Mouse (Mus musculus) heart, embryonic 16.5 days (tissue): ENCODE results near the gene Rara. TPM values are rescaled to one million over a fixed set of nuclear protein-coding genes. Genes with fewer than 3 reads are reported as not detected.

Experiments used
- ATAC-seq: fragments of 200-750 bp; cut with Nextera tagmentation; replicated peaks from 2 replicates; pipeline ENCODE4 v1.8.0; 2017; ENCODE audit warnings: moderate number of reproducible peaks; ENCODE audit not compliant: insufficient read depth, low FRiP score; ENCODE audit errors: extremely low read depth
- H3K27ac ChIP-seq: fragments of 300-500 bp; sonication (generic); 2 replicates; pipeline ENCODE4 v1.5.1; 2014; ENCODE audit warnings: mild to moderate bottlenecking, low read length, control low read depth, moderate library complexity
- H3K27me3 ChIP-seq: fragments of 300-500 bp; sonication (generic); 2 replicates; pipeline ENCODE4 v1.6.1; 2014; ENCODE audit warnings: low read length, mixed read lengths; ENCODE audit not compliant: control insufficient read depth, insufficient read depth
- H3K36me3 ChIP-seq: fragments of 300-500 bp; sonication (generic); 2 replicates; pipeline ENCODE4 v1.6.1; 2014; ENCODE audit not compliant: control insufficient read depth, insufficient read depth
- H3K4me1 ChIP-seq: fragments of 300-500 bp; sonication (generic); 2 replicates; pipeline ENCODE4 v1.6.1; 2014; ENCODE audit warnings: low read length, mixed read lengths; ENCODE audit not compliant: control insufficient read depth, insufficient read depth
- H3K4me2 ChIP-seq: fragments of 300-500 bp; sonication (generic); 2 replicates; pipeline ENCODE4 v1.6.1; 2014; ENCODE audit warnings: low read depth, mild to moderate bottlenecking, control low read depth, low read length
- H3K4me3 ChIP-seq: fragments of 300-500 bp; sonication (generic); 2 replicates; pipeline ENCODE4 v1.5.1; 2014; ENCODE audit warnings: mild to moderate bottlenecking, control low read depth, low read length
- H3K9ac ChIP-seq: fragments of 300-500 bp; sonication (generic); 2 replicates; pipeline ENCODE4 v1.6.1; 2014; ENCODE audit warnings: low read length, control low read depth
- H3K9me3 ChIP-seq: fragments of 300-500 bp; sonication (generic); replicated peaks from 2 replicates; pipeline ENCODE4 v1.6.1; 2016; ENCODE audit warnings: low read length; ENCODE audit not compliant: control insufficient read depth
- WGBS: fragments of 180-500 bp; shearing (Covaris S2); extraction: QIAGEN DNeasy Blood & Tissue Kit; methylation state at CpG from one replicate; pipeline ENCODE4 v1.1.7; 2014; 5-methylcytosine and 5-hydroxymethylcytosine counted together
- polyA plus RNA-seq: library from polyadenylated mRNA; unstranded; fragments of >200 nt; fragmentation: Nextera tagmentation; extraction: Ambion mirVana; gene quantifications from 2 replicates; pipeline ENCODE4 v1.2.1, GENCODE M21; 2015

Rara gene
- polyA plus RNA-seq, 1 experiment from 2014 or later, result 28.6 TPM

DNA sequence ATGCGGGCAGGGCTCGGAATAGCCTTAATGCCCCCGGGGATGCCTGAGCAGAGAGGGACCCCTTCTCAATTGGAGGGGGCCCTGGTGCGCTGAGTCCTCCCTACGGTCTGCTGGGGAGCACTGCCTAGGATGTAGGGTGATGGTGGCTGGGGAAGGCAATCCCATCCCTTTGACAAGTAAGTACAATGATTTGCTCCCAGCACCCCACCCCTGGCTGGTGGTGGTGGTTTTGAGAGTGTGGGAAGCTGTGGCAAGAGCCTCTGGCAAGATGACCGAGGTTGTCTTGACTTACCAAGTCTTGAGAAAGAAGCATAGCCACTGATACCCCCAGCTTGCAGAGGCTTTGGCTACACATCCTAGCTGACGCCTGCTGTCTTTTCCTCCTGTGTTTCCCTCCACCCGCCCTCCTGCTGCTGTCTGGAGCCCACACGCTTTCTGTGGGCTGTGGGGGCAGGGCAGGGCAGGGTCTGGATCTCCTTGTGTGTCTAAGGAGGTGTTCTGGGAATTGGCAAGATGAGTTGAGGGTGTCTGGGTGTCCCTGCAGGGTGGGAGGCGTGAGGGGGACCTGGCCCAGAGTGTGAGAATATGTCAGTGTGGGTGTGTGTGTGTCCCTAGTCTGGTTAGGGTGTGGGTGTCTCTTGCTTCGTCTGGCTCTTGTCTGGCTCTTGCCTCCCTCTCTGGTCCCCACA, 12.5 kb downstream of the Rara start:
- Histone ChIP-seq H3K4me3 (peak overlapping the region; percentile 92), H3K36me3 (0 out of 2 replicates have a peak, but pooled peaks cover 4% of the 10 kb centered on the region), H3K4me1 (peaks cover 86% of the 10 kb centered on the region), H3K9ac (peak overlapping the region; percentile 93), H3K27me3 (no peaks in the 10 kb centered on the region), H3K9me3 (no peaks in the 10 kb centered on the region), H3K4me2 (peak overlapping the region; percentile 96), H3K27ac (peak overlapping the region; percentile 100)
- ATAC-seq, result no peak
- WGBS, result 39% methylated on average over 11 of the region's 11 CpGs

- H3K9me3 ChIP-seq, result no peaks in the 10 kb centered on the region
- no peaks in the 10 kb centered on the region for H3K36me3 ChIP-seq
- peak overlapping the region; percentile 92 for H3K4me3 ChIP-seq
- peak overlapping the region; percentile 93 for H3K9ac ChIP-seq
- peaks cover 87% of the 10 kb centered on the region for H3K4me1 ChIP-seq
- H3K27me3 ChIP-seq, result no peaks in the 10 kb centered on the region
- H3K27ac ChIP-seq, result peak overlapping the region; percentile 100
- H3K4me2 ChIP-seq, result peak overlapping the region; percentile 96
- WGBS, result 12% methylated on average over 3 of the region's 3 CpGs
- no peak for ATAC-seq
Observed at GRCm38 (mm10) chr11:98940776-98941175, 13.2 kb downstream of the Rara start.

DNA sequence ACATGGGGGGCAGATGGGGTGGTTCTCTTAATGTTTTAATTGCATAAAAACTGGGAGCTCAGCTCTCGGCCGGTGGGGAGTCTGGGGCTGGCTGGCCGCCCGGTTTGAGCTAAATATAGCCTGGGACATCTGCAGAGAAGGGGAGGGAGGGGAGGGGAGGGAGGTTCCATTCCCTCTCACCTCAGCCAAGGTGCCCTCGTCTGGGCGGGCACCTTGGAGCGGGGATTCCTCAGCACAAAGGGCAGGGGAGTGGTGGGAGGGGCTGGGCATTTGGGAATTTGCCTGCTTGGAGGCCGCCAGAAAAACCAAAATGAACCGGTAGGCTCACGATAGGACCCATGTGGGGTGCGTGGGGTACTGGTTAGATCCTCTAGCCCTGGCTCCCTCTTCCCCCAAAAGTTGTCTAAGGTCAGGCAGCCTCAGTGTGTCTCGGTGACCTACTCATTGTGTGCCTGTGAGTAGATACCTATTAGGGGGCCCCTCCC, 13.8 kb downstream of the Rara start:
- peak; percentile 30; the same call in 1 of the 2 replicates for ATAC-seq
- Histone ChIP-seq H3K4me2 (peak overlapping the region; percentile 96), H3K9me3 (no peaks in the 10 kb centered on the region), H3K27me3 (no peaks in the 10 kb centered on the region), H3K27ac (peak overlapping the region; percentile 100), H3K9ac (peak overlapping the region; percentile 93), H3K36me3 (no peaks in the 10 kb centered on the region), H3K4me1 (peaks cover 88% of the 10 kb centered on the region), H3K4me3 (peak overlapping the region; percentile 92)
- WGBS, result 2% methylated on average over 12 of the region's 12 CpGs

- H3K4me3 ChIP-seq, result peak overlapping the region; percentile 92
- H3K4me2 ChIP-seq, result peak overlapping the region; percentile 96
- 1% methylated on average over 14 of the region's 15 CpGs for WGBS
- peaks cover 83% of the 10 kb centered on the region for H3K4me1 ChIP-seq
- H3K27ac ChIP-seq, result peak overlapping the region; percentile 100
- H3K36me3 ChIP-seq, result no peaks in the 10 kb centered on the region
- peak overlapping the region; percentile 93 for H3K9ac ChIP-seq
- H3K9me3 ChIP-seq, result no peaks in the 10 kb centered on the region
- no peaks in the 10 kb centered on the region for H3K27me3 ChIP-seq
- ATAC-seq, result peak; percentile 6
Observed at GRCm38 (mm10) chr11:98941826-98942550, 14.4 kb downstream of the Rara start.

GRCm38 (mm10) chr11:98942555-98942922, 14.9 kb downstream of the Rara start:
- Histone ChIP-seq H3K4me3 (peak overlapping the region; percentile 92), H3K9me3 (no peaks in the 10 kb centered on the region), H3K4me2 (peak overlapping the region; percentile 96), H3K36me3 (no peaks in the 10 kb centered on the region), H3K9ac (peak overlapping the region; percentile 93), H3K4me1 (peaks cover 88% of the 10 kb centered on the region), H3K27ac (peak overlapping the region; percentile 100), H3K27me3 (no peaks in the 10 kb centered on the region)
- 15% methylated on average over 3 of the region's 3 CpGs for whole genome bisulfite sequencing
- ATAC-seq, result 0 out of 2 replicates have a peak, but pooled peaks have one; percentile 0

DNA sequence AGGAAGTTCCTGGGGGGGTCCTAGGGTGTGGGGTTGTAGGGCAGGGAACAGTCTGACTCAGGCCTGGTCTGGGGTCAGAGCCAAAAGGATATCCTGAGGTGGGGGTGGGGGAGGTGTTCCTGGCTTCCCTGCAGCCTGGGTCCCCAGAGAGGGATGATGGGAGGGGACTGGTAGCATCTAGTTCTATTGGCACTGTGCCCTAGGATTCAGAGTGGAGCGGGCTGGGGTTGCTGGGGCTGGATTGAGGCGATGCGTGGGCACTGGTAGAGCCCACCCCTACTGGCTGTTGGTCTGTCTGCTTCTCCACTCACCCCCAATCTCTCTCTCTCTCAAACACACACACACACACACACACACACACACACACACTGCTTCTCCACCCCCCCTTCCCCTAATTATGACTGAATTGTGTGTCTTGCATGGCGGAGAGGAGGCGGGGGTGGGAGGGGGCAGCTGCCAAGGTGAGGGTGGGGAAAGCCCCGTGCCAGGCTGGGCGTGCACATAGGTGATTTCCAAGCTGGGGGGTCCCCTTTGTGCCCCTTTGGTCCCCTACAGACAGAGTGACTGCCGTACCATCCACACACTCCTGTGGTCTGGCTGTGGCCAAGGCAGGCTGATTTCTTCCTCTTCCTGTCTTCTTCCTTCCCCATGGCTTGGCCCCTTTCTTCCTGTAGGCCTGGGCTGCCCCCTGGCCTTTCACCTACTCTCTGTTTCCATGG, 15.5 kb downstream of the Rara start:
- Histone ChIP-seq H3K27me3 (no peaks in the 10 kb centered on the region), H3K36me3 (no peaks in the 10 kb centered on the region), H3K9ac (peak overlapping the region; percentile 93), H3K4me3 (peak overlapping the region; percentile 5; the same call in 1 of the 2 replicates), H3K27ac (peak overlapping the region; percentile 100), H3K9me3 (no peaks in the 10 kb centered on the region), H3K4me1 (peaks cover 93% of the 10 kb centered on the region), H3K4me2 (peak overlapping the region; percentile 96)
- peak; percentile 45 for ATAC-seq
- 38% methylated on average over 8 of the region's 8 CpGs for WGBS

DNA sequence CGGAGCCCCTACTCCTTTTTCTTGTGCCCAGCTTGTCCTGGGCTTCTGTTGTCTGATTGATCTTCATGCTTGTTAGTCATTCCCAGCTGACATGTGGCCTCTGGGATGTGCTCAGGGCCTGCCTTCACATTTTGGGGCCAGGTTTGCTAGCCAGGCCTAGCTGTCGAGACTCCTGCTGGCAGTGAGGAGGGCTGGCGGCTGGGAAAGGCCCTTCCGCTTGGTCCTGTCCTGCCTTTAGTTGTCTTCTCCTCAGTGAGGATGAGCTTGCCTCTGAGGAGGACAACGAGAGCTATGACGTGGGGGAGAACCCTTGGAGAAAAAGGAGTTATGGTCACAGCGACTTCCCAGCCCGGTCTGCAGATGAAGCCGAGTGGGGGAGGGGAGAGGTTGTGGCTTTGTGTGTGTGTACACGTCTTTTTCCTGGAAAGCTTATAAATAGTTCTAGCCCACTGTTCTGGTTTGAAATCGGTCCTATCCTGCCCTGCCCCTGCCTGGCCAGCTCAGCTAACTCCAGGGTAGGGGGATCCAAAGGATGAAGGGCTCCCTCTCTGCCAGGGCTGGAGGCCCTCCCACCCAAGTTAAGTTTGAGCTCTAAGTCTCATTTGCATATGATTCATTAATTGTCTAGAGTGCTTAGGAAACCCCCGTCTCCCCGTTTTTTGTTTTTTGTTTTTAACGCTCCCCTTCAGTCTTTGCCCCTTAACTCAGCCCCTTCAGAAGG, 16.3 kb downstream of the Rara start:
- ATAC-seq, result no peak
- H3K4me1 ChIP-seq, result peaks cover 93% of the 10 kb centered on the region
- H3K4me3 ChIP-seq, result peak overlapping the region; percentile 5; the same call in 1 of the 2 replicates

DNA sequence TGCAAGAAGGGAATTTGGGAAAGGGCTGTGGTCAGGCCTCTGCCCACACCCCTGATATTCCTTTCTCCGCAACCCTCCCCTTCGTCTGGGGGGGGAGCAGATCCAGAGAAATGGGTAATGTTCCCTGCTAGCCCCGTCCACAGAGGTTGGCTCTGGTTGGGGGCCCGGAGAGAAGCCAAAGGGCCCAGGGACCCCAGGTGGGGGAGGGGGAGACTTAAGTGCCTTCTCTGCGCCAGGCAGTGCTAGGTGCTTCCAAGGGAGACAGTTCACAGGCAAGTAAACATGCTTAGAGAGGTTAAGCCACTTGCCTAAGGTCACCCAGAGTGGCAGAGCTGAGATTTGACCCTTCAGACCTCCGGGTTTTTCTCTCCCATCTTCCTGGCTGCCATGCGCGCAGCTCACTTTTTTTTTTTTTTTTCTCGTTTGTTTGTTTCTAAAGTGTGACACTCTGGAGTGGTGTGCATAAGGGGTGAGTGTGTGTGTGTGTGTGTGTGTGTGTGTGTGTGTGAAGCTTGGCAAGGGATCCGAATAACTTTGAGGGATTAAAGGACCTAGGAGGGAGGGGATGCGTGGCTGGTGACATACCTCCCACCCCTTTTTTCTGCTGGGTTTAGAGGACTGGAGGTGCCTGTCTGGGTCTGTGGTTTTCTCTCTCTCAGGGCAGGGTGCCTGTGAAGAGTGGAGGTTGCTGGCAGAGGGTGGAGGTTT, 17.4 kb downstream of the Rara start:
- no peaks in the 10 kb centered on the region for H3K36me3 ChIP-seq

More for the DNA sequence above, 16.3 kb downstream of the Rara start:
- Histone ChIP-seq H3K4me2 (peak overlapping the region; percentile 96), H3K9me3 (no peaks in the 10 kb centered on the region), H3K27ac (peak overlapping the region; percentile 100), H3K36me3 (no peaks in the 10 kb centered on the region), H3K9ac (peak overlapping the region; percentile 93), H3K27me3 (no peaks in the 10 kb centered on the region)
- WGBS, result 28% methylated on average over 14 of the region's 14 CpGs

More for the DNA sequence above, 17.4 kb downstream of the Rara start:
- ATAC-seq, result no peak
- Histone ChIP-seq H3K27ac (peak overlapping the region; percentile 55), H3K9ac (peak overlapping the region; percentile 70), H3K4me3 (no peak overlapping the region), H3K4me2 (peak overlapping the region; percentile 21), H3K9me3 (no peaks in the 10 kb centered on the region), H3K4me1 (peaks cover 93% of the 10 kb centered on the region), H3K27me3 (no peaks in the 10 kb centered on the region)
- 37% methylated on average over 11 of the region's 11 CpGs for WGBS
